Mouse (Mus musculus): ENCODE measurements around the gene Gcfc2.
A peak's percentile ranks its signal among the peaks of the same experiment; 100 is the strongest.

The Gcfc2 gene

DNA sequence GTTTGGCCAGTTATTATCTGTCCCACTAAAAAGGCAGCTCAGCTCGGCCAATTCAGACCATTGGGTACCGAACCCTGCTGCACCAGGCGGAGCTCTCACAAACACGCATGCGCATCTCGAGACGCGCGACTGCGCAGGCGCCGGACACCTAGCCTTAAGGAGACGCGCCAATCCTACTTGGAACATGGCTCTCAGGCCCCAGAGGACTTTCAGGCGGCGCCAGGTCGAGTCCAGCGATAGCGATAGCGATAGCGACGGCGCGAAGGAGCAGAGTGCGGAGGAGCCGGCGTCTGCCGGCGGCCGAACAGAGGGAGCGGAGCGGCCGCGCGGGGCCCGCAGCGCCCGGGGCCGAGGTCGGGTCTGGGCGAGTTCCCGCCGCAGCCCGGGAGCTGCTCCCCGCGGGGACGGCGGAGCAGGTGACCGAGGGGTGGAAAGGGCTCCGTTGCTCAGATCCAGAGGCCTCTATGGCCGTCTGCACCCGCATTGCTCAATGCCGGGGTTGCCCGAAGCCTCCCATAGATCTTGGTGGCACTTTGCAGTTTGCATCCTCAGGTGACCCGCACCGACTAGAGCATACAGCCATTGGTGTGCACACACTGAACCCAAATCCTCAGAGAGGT lies at the start of gene Gcfc2:
Gene Gcfc2 (plus strand): TSS at position 147 of the 620 bp plus-strand sequence.
- peak; percentile 95 for DNase-seq (ENCODE audit: low spot score)

DNA sequence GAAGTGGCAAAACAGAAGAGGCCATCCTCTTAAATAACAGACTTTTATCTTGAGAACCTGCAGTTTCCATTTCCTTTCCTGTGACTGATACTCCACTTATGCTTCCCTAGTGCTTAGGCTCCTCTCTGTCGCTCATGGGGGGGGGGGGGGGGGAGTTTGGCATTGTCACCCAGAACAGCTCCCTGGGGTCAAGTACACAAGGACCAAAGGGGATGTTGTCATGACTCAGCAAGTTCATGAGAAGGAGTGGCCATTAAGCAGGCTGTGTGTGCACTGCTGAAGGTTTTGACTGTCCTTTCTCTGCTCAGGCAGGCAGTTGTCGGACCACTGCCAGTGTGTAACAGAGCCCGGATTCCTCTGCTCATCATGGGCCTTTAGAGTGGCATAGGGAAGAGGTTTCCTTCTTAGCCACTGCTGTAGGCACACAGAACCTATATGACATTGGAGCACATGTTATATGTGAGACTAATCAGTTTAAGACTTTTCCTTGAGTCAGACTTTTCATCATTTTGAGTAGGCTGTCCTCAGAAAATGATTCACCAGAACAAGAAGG lies 27.7 kb upstream of the Gcfc2 start:
- no peak for DNase-seq (ENCODE audit: low spot score)

DNA sequence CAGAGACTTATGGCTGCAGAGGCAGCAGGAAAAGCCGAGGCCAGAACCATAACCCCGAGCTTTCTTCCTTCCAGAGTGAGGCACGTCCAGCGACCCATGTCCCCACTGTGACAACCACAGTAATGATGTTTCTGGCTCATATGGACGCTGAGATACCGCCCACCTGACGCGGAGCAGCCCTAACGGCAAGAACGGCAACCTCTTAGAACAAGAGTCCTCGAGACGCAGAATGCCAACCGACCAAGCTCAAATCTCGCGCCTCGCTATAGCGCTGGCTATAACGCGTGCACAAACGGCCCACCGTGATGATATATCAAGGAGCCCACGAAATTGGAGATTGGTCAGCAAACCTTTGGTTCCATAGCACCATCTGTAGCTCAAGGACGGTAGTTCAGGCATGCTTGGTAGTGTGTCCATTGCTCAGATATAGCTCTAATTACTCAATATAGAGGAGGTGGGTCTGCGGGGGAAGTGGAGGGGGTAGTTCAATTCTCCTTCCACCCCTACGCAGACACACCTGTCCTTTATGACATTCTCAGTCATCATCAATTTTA lies 13.1 kb upstream of the Gcfc2 start:
- DNase-seq (ENCODE audit: low spot score) = no peak

DNA sequence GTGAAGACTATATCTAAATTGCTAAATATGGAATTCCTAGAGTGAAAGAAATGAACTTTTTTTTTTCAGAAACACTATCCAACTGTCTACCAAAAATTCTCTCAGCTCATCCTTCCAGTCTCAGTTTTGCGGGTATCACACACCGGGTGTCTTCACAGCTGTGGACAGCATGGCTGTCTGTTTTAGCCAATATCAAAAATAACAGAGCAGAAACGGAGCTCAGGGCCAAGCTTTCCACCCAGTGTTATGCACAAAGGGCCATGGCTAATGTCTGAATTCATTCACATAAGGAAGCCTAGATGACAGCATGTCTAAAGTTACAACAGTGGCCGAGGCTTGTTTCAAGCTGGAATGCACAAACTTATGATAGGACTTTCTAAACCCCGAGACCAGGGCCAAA lies 12.2 kb upstream of the Gcfc2 start:
- no peak for DNase-seq (ENCODE audit: low spot score)

DNA sequence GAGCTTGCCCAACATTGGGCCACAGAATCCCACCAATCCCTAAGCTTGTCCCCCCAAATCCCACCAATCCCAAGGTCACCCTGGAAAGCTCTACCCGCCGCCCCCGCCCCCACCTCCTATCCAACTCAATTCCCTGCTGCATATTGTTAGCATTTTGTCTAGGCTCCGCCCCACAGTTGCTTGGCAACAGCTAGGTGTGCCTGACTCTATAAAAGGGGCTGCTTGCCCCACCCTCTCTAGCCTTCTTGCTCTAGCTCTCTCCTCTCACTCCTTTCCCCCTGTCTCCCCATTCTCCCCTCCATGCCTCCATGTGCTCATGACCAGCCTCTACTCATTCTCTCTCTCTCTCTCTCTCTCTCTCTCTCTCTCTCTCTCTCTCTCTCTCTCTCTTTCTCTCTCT lies 11.8 kb upstream of the Gcfc2 start:
- DNase-seq (ENCODE audit: low spot score) = no peak

DNA sequence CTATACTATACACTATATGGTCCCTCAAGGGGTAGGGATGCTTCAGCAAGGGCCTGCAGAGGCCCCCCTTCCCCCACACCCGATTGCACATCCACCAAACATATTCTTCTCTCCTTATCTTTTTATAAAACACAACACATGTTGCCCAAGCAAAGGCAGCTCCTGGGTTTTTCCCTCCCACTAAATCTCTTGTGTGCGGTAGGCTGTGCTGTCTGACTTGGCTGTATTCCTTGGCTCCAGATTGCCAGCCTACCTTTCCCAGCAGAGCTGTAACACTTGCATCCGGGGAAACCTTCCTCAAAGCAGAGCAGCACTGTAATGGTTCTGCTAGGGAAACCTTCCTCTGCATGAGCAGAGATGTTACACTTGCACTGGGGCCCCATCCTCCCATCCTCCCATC lies 11.3 kb upstream of the Gcfc2 start:
- DNase-seq (ENCODE audit: low spot score) = no peak

DNA sequence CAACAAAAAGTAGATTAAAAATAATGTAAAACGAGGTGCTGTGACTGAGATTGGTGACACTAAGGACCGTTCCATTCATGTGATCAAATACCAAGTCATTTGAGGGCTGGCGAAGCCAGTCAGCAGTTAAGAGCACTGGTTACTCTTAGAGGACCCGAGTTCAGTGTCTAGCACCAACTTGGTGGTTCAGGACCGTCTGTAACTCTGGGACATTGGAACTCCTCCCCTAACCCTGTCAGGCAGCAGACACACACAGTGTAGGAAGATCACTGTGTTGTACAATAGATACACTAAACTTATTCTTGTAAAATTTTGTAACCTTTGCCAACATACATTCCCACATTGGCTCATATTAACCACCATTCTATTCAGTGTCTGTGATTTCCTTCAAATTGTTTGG lies 835 bp downstream of the Gcfc2 start:
- DNase-seq (ENCODE audit: low spot score) = peak; percentile 34

DNA sequence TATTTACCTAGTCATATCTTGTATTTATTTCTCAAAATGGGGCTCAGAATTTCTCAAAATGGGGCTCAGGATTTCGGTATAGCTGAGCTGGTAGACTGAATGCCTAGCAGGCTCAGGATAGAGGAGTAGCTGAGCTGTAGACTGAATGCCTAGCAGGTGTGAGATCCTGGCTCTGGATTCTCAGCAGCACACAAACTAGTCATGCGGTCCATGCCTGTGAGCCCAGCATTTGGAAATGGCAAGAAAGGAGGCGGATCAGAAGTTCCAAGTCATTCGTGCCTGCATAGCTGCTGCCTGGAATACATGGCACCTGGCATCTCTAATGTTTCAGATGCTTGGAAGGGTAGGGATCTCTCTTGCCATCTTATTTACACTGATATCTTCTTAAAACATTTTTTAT lies 5.9 kb downstream of the Gcfc2 start:
- no peak for DNase-seq (ENCODE audit: low spot score)

DNA sequence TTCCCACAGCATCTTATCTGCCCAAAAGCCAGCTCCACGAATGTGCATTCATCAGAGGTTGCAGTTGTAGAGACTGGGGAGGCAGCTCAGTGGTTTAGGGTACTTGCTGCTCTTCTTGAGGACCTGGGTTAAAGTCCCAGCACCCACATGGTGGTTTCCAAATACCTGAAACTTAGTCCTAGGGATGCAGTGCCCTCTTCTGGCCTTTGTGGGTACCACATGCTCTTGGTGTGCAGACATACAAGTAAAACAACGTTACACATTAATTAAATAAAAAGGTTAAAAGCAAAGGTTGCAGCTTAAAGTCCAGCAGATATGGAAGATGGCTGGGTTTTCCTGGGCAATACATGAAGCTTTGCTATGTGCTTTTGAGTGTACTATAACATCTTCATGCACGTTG lies 9.8 kb downstream of the Gcfc2 start:
- DNase-seq (ENCODE audit: low spot score) = no peak

DNA sequence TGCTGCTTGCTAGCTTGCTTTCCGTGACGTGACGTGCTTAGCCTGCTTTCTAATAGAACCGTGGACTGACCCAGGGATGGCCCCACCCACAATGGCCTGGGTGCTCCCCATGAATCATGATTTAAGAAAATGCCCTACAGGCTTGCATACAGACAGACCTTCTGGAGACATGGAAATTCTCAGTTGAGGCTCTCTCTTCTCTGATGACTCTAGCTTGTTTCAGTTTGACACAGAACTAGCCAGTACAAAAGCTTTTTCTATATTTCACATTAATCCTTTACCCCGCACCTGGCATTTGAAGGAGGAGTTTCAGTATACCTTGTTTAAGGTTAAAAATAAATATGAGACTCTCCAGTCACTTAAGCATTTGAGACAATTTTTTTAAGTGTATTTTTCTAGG lies 18.2 kb downstream of the Gcfc2 start:
- DNase-seq (ENCODE audit: low spot score) = no peak

DNA sequence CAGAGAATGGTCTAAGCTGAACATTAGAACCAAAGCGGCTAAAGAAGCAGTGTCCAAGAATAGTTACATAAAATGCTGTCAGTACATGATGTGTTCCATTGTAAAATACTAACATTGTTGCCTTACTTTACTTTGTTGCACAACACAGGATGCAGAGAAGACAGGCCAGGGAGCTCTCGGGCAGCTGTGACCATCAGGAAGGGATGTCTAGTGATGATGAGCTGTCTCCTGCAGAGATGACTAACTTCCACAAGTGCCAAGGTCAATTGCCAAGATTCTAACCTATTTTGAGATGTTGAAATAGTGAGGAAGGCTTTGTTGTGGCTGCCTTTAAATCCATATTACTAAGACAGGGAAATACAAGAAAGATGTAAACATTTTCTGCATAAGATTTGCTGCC lies 19.8 kb downstream of the Gcfc2 start:
- no peak for DNase-seq (ENCODE audit: low spot score)

DNA sequence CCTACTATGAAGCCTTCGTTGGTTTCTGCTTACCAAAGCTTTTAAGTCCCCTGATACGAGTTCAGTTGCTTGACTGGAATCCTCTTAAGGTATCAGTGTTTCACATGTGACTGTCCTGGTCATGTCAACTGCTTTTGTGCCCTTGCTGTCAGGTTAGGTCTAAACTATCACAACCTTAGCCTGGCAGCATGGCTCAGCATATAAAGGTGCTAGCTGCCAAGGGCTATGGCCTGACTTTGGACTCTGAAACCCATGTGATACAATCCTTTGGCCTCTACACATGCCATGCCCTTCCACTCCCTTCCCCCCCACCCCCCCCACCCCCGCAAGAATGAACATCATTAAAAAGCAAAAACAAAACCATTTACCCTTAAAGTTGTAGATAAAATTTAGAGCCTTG lies 21.0 kb downstream of the Gcfc2 start:
- no peak for DNase-seq (ENCODE audit: low spot score)

DNA sequence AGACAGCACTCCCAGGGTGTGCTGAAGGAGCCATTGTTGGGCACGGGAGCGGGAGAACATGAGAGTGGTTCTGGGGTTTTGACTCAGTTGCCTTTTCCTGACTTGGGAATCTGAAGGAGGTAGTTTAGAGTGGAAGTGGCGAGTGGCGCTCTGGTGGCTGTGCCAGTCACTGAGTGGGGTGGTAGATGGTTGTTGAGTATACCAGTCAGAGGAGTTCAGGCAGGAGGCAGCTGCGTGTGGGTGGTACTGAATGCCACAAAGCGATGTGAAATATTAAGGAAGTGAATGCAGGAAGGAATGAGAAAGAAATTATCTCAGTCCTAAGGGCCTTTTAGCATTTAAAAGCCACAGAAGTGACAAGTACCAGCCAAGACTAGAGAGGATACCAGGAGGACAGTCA lies 23.4 kb downstream of the Gcfc2 start:
- no peak for DNase-seq (ENCODE audit: low spot score)

DNA sequence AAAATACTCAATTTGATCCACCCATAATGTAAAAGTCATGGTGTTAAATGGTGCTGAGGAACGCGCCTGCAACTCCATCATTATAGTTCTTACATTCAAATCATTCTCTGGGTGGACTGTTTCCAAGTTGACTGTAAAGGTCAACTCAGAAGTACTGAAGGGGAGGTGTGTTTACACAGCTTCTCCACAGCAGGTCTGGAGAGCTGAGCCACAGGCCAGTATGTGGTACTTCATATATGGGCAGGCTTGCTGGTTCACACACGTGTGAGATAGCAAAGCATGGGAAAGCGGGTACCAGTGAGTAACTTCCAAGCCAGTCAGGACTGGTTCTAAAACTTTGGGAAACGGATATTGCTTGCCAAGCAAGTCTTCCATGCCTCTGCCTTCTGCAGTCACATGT lies 31.7 kb downstream of the Gcfc2 start:
- no peak for DNase-seq (ENCODE audit: low spot score)

DNA sequence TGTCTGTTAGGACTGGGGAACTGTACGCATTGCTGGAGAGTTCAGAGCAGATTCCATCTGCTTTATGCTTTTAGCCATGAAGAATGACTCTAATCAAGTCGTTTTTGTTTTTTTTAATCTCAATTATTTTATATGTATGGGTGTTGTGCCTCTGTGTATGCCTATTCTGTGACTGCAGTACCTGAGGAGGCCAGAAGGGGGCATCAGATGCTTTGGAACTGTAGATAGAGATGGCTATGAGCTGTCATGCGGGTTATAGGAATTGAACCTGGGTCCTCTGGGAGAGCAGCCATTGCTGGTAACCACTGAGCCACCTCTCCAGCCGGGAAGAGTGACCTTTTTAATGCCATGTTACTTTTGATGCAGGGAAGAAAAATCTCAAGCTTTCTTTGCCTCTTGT lies 32.9 kb downstream of the Gcfc2 start:
- peak; percentile 19 for DNase-seq (ENCODE audit: low spot score)

DNA sequence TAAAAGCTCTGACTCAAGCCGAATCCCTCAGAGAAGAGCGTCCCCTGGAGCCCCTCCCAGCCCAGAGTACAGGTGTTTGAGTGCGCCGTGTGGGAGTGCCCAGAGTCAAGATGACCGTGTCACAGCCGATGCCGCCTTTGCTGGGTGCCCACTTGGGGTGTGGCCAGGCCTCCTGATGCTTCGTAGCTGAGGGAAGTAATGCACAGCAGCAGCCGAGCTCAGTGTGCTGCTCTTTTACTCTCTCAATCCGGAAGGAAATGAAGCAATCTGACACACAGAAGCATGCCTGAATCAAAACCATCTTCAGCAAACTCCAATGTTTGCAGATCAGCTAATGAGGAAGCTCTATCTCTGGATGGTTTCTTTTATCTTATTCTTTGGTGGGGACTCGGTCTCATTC lies 34.5 kb downstream of the Gcfc2 start:
- no peak for DNase-seq (ENCODE audit: low spot score)

DNA sequence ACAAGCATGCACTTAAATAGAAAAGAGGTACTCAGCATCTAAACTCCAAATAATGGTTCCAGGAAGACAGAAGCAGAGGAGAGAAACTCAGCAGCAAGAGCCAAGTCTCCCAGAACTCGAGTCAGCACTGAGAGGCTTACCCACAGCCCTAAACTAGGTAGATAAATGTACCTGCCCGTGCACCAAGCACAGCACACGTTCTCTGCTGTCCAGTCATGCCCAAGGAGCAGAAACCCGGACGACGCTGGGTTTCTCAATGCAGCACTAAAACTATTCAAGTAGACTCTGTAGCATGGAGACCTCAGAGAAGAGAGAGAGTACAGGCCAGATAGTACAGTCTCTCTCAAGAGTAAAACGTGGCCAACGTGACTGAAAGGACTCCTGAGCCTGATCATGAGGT lies 36.4 kb downstream of the Gcfc2 start:
- no peak for DNase-seq (ENCODE audit: low spot score)

DNA sequence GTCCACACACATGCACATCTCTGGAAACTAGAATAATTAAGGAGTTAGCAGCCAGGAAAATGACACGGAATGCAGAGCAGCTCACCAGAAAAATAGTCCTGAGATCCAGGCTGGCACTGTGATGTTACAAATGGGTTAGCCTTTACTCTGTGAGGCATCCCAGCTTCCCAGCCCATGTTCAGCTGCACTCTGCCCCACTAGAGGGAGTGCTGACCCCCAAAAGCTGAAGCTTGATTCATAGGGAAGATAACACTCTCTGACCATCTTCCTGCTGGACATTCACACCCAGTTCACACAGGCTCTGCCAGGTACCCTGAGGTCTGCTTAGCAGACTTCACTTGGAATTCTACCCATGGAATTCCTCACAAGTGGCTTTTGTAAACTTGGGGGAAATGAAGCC lies 36.8 kb downstream of the Gcfc2 start:
- DNase-seq (ENCODE audit: low spot score) = no peak

DNA sequence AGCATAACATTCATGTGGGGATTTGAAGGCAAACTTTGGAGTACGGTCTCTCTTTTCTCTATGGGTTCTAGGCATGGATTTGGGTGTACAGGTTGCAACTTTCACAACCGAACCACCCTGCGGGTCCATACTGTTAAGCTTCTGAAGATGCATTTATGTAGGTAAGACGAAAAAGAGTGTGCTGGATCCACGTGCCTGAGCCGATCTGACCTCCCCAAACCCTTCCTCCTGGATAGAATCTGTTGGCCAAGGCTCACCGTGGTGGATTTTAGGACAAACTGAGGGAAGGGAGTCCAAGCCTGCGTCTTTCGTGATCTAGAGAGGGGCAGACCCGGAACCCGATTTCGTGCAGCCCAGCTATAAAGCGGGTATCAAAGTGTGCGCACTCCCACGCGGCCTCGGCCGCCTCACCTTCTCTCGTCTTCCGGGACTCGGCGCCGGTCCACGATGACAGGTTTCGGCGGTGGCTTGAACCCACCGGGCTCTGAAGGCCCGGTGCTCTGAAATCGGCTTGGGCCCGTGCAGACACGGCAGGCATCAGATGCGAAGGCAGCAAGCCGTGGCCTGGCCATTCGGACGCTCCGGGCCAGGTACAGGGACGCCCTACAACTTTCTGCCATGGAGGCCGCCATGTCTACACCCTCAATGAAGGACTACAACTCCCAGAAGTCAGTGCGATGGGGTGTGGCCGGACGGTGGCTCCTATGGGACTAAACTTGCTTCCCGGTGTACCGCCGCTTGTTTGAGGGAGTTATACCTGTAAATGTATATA lies 42.0 kb downstream of the Gcfc2 start, which contains the start of gene Mrpl19:
Gene Mrpl19 (minus strand): TSS at position 663 of the 772 bp plus-strand sequence.
- DNase-seq (ENCODE audit: low spot score) = peak; percentile 97

DNA sequence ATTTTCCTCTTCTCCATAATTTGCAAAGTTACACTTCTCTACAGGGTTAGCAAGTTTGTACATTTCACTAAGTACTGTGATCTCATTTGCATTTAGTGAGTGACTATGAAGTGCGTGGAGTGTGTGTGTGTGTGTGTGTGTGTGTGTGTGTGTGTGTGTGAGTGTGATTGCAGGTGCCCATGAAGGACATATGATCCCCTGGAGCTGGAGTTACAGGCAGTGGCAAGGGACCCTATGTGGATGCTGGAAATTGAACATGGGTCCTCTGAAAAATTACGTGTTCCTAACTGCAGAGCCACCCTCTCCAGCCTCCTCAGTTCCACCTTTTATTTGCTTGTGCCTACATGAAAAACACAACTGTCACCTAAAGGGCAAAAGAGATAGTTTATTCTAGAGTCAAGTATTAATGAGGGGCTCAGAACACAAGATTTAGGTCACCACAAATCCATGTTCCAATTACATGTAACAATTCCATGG lies 42.6 kb downstream of the Gcfc2 start:
- DNase-seq (ENCODE audit: low spot score) = no peak

DNA sequence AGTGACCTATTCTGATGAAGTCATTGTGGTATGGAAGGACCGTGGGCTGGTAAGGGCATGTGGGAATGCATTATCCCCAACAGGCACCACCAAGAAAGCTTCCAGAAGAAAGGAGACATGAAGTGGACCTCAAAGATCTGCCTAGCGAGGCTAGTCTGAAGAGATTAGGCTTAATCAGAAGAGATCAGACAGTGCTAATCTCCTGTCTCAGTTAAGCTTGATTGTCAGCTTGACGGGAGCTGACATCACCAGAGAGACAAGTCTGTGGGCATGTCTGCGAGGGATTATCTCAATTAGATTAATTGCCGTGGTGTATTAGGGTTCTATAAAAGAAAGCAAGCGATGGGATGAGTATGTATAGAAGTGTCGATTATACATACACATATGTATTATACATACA lies 47.7 kb downstream of the Gcfc2 start:
- DNase-seq (ENCODE audit: low spot score) = no peak

DNA sequence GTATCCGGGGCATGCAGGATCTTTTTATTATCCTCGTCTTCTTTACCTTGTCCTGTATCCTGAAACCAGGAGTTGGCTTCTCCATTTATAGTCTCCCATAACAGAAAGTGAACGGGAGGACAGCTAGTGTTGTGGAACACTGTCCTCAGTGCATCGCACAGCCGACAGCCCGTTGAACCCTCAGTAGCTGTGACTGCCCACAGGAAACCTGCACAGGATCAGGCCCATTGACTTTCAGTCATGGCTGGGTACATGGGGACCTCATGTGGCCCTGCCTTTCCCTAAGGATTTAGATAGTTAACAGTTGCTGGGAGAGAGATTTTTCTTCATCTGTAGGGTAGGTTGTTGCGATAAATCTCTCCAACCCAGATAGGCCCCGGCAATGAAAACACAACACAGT lies 49.1 kb downstream of the Gcfc2 start:
- DNase-seq (ENCODE audit: low spot score) = no peak

DNA sequence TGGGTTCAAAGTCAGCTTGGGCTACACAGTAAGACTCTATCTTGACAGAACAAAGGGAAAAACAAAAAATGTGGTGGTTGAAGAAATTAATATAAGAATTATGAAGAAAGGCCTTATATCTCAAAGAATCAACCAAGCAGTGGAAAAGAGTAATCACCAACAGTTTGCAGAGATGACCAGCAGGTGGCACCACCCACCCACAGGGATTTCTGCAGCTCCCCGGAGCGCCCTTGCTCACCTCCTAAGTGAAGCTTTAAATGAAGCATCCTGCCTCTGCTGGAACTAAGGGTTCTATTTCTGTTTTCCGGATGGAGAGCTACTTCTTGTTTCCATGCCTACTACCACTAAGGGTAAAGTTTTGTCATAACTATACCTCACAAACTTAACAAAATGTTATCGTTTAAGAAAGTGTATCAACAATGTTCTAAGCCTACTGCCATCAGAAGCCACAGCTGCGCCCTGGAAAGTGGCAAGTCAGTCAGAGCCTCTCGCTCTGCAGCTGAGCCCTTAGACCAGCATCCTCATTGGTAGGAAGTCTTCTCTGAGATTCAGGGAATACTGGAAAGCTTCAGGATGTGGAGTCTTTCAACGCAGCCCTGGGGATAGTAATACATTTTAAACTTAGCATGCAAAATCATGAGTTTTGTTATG lies 52.6 kb downstream of the Gcfc2 start:
- DNase-seq (ENCODE audit: low spot score) = peak; percentile 82
